Mouse (Mus musculus) heart, postnatal 10 days (tissue): Measurements from ENCODE around the gene Mllt10. TPM values are rescaled to one million over a fixed set of nuclear protein-coding genes. Genes with fewer than 3 reads are reported as not detected.
"Not testable (repeated sequence)": the region's sequence is repeated elsewhere in the genome, so short reads cannot be mapped to it uniquely, and the experiment has no call there.

Experiments
- DNase-seq, 2 experiments: peaks; one replicate each; pipeline ENCODE4 v3.0.0; 2021
- intact Hi-C: fragments of 180-260 bp; cut with DNase I; formaldehyde crosslinking; loops from one replicate; pipeline ENCODE4 v1.15.1; 2025
- total RNA-seq, 2 experiments: library from RNA; stranded (reverse); gene quantifications; 2 replicates each; pipeline ENCODE4 v1.2.3; 2021

Gene Mllt10
- total RNA-seq, 2 experiments from 2014 or later, result 40.6 to 43.1 TPM

DNA sequence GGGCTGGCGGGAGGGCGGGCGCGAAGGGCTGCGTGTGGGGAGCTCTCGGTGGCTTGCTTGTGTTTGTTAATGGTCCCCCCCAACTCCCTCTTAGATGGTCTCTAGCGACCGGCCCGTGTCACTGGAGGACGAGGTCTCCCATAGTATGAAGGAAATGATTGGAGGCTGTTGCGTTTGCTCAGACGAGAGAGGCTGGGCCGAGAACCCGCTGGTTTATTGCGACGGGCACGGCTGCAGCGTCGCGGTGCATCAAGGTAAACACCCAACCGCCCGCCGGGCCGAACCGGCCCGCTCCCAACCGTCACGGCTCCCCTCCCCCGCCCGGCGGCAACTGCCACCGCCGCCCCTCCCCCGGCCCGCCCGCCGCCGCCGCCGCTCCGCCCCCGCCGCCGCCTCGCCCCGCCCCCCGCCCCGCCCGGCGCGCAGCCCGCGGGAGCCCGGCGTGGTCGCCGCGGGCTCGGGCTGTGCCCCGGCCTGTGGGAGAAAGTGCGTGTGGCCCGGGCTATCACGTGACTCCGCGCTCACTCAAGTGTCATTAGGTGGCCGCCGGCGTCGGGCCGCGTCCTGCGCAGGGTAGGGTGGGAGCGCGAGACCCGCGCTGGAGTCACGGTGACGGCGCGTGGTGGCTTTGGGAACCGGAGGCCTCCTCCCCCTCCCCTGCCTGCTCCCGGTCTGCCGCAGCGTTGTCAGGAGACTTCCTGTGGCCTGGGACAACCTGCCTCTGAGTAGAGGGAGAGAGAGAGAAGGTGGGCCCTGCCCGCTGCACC lies 10.1 kb downstream of the Mllt10 start:
- intact Hi-C loops, result loop anchor here (5.0 kb wide), 2 partner anchors 142 to 612 kb away; partner anchors contain the start of gene Bmi1

DNA sequence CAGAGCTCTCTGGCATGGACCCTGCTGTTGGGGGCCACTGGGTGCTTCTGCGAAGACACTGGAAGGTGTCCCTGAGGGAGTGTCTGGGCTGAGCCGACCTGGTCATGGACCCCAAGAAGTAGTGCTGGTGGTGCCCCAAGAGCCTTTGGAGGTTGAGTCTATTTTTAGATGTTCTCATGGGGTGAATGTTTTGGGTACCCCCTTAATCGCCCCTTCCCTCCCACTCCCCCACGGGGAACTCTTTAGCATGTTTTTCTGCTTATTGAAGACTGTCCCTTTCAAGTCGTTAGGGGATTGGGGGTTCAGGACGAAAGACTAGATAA lies 10.6 kb downstream of the Mllt10 start:
- DNase-seq, result no peak
- intact Hi-C loops, result loop anchor here (5.0 kb wide), 1 partner anchor 142 kb away; no protein-coding TSS in a partner anchor

More for the DNA sequence above, 10.1 kb downstream of the Mllt10 start:
- peak; percentile 84 to 86 for DNase-seq

DNA sequence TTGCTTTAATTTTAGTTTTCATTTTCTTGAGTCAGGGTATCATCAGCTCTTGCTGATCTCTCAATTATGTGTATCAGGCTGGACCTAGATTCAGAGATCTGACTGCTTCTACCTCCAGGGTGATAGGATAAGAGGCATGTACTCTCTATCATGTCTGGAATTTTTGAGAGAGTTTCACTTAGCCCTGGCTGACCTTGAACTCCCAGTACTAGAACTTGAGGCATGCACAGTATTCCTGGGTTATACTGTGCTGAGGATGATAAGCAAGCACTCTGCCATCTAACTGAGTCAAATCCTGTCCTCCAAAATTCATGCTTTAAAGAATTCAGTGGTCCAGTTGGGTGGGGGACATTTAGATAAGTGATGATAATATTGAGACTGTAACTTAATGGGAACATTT lies 11.4 kb downstream of the Mllt10 start:
- DNase-seq, result peak in 1 of 2 experiments; percentile 17
- intact Hi-C loops, result loop anchor here (5.0 kb wide), 1 partner anchor 141 kb away; no protein-coding TSS in a partner anchor

DNA sequence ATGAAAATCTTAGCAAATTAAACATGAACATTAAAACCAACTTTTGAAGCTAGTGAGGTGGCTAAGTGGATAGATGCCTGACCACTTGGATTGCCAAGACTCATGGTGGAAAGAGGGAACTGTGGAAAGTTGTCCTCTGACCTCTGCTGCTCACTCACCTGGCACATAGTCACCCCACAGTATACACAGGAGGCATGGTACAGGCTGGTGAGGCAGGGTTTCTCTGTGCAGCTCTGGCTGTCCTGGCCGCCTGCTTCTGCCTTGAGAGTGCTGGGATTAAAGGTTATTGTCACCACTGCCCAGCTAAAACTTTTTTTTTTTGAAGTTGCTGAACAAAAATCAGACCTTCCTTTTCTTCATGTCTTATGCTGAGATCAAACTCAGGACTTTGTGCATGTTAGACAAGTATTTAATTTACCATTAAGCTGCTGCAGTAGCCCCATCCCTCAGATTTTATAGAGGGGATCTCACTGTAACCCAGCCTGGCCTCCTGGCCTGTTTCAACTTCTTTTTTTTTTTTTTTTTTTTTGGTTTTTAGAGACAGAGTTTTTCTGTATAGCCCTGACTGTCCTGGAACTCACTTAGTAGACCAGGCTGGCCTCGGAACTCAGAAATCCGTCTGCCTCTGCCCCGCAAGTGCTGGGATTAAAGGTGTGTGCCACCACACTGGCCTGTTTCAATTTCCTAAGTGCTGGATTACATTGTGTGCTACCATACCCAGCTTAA lies 13.2 kb downstream of the Mllt10 start:
- no peak for DNase-seq
- intact Hi-C loops, result loop anchor here (5.0 kb wide), 1 partner anchor 139 kb away; no protein-coding TSS in a partner anchor

DNA sequence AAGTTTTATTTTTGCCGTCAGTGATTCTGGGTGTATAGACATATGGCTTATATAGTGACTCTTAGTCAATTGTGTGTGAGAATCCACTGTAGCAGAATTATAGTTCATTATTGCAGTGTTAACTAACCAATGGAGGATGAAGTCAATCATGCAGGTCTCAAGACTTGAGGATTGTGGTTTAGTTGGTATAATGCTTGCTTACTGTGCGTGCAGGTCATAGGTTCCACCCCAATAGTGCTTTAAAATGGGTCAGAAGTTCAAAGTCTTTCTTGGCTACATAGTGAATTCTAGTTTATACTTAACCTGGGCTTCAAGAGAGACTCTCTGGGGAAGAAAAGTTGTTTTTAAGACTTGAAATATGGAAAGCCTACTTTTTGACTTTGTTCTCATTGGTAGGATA lies 16.9 kb downstream of the Mllt10 start:
- intact Hi-C loops, result no loop called here
- no peak for DNase-seq

DNA sequence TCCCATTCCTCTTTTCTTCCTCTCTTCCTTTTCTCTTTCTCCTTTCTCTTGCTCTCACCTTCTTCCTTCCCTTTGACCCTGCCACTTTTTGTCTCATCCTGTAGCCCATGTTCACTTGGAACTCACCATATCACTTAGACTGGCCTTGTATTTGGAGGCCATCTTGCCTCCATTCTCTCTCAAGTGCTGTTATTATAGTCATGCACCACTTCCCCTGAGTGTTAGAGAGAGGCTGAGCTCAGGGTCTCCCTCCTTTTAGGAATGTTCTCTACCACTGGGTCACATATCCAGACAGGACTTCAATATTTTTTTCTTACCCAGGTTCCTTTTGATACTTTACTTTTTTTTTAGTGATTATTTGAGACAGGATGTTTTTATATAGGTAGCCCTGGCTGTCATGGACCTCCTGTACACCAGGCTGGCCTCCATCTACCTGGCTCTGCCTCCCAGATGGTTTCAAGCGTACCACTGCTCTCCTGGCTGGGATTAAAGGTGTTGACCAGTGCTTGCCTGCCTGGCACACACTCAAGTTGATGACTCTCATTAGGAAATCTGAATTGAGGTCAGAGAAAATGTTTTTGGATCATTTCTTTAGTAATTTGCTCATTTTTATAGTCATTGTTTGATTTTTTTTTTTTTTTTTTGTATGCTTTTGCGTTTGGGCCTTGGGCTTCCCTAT lies 25.3 kb downstream of the Mllt10 start:
- no peak for DNase-seq
- intact Hi-C loops, result no loop called here

DNA sequence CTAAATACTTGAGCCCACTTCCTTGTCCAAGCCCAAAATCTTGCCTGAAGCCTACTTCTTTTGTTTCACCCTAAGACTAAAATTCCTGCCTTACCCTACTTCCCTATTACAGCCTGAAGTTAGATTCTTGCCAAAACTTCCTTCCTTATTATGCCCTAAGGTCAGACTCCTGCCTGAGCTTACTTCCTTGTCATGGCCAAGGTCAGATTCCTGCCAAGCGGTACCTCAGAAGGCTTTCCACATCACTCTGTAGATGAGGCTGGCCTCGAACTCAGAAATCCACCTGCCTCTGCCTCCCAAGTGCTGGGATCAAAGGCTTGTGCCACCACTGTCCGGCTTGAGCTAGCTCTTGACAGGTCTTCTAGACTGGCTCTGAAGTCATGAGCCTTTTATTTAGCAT lies 32.7 kb downstream of the Mllt10 start:
- intact Hi-C loops, DNase-seq: not testable (repeated sequence)

DNA sequence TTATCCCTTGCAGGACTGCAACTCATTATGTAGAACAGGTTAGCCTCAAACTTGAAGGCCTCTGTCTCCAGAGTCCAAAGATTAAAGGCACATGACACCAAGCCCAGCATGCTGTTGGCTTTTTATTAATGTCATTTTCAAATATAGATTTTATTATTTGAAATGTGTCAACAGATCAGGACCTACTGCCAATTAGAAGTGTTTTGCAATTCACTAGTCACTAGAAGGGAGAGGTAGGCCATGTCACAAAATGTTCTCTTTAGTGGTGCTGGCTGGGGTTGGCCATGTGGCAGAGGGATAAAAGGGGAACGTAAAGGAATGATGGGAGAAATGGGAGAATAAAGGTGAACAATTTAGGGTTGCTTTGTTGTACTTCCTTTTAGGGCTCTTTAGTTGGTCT lies 38.8 kb downstream of the Mllt10 start:
- intact Hi-C loops, result no loop called here
- no peak for DNase-seq

DNA sequence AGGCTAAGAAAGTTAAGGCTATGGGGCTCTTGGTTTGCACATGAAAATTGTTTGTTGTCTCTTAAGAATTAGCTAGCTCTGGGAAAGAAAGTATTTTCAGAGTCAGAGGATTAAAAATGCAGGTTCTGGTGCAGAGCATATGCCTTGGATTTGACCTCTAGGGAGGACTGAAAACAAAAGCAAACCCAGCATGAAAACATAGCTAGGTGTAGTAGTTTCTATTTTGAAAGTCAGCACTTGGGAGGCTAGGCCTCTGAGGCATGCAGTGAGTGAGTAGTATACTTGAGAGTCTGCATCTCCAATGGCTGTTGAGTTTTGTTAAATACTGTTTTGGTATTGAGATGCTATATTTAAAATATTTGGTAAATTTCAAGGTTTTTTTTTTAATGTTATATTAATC lies 39.3 kb downstream of the Mllt10 start:
- intact Hi-C loops, result no loop called here
- DNase-seq, result no peak

DNA sequence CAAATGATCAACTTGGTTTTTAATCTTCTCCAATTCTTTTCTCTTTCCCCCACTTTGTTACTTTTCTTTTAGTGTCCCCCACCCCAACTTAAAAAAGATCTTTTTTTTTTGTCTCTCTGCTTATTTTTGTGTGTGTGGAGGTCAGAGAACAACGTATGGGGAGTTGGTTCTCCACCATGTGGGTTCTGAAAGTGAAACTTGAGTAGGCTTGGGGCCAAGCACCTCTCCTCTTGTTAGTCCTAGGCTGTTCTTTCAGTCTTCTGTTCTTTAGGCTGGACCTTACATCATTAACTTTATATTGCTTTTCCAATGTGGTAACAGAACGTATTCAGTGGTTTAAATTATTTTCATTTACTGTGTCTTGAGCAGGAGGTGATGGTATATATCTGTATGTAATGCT lies 40.8 kb downstream of the Mllt10 start:
- DNase-seq, result no peak
- intact Hi-C loops, result no loop called here

DNA sequence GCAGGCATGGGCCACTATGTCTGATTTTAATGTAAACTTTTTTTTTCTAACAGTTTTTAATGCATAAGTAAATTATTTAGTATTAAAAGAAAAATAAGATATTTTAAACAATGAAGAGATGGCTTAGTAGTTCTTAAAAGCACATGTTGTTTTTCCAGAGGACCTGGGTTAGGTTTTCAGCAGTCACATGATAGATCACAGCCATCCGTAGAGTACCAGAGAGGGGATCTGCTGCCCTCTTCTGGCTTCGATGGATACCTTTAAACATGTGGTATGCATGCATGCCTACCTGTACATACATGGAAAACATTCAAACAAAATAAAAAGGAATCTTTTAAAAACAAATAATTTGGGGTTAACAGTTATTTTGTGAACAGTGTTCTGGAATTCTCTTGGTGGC lies 45.9 kb downstream of the Mllt10 start:
- DNase-seq, result no peak
- intact Hi-C loops, result no loop called here

DNA sequence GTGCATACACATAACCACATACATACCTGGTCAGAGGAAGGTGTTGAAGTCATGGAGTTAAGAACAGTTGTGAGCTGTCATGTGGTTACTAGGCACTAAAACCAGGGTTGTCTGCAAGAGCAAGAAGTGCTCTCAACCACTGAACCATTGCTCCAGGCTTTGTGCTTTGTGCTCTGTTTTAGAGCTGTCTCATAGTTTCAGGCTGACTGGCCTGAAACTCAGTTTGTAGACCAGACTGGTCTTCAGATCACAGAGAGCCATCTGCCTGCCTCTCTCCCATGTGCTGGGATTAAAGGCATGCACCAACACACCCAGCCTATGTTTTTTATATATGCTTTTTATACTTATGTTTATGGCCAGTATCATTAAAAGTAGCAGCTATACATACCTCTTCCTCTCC lies 52.5 kb downstream of the Mllt10 start:
- no peak for DNase-seq
- intact Hi-C loops, result no loop called here

DNA sequence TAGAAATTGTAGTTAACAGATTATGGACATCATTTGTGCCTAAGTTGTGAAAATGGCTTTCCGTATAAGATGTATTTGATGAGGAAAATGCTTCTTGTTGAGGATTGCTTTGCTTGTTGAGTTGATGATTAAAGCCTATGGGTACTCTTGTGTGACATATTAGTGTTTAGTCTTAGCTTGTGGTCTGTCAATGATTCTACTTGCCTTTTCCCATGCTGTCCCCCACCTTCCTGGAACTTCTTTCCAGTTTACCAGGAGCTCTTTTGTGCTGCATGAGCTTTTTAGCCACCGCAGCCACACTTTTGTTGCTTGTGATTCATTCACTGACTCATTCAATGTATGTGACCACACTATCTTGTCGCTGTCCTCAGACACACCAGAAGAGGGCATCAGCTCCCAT lies 53.2 kb downstream of the Mllt10 start:
- intact Hi-C loops, result no loop called here
- no peak for DNase-seq

DNA sequence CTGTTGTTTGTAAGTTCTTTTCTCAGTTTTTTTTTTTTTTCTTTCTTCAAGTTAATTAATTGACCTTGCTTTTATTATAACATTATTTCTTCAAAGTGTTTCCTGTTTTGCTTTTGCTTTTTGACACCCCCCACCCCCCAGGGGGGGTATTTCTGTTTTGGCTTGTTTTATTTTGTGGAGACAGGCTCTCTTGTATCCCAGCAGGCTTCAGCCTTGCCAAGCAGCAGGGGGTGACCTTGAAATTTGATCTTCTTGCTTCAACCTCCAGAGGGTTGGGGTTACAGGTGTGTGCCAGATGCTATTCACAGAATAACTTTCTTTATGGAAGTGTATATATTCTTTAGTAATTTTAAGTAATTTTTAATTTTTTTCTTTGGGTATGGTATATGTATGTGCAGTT lies 56.4 kb downstream of the Mllt10 start:
- DNase-seq, result peak in 1 of 2 experiments; percentile 13

DNA sequence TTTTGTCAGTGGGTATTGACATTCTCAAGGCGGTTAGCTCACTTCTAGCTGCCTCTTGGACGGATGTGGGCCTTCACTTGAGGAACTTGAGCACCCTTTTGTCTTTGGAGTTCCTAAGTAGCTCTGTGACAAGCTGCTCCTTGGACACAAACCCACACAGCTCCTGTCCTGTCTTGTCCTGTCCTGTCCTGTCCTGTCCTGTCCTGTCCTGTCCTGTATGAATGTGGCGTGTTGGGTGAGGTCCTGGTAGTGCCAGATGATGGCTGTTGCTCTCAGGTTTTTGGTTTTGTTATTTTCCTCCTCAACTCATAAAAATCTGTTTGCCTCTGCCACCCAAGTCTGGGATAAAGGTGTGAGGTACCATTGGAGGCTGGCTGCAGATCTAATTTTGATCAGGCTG lies 61.4 kb downstream of the Mllt10 start:
- intact Hi-C loops, result no loop called here
- DNase-seq, result no peak

More for the DNA sequence above, 56.4 kb downstream of the Mllt10 start:
- intact Hi-C loops, result no loop called here

DNA sequence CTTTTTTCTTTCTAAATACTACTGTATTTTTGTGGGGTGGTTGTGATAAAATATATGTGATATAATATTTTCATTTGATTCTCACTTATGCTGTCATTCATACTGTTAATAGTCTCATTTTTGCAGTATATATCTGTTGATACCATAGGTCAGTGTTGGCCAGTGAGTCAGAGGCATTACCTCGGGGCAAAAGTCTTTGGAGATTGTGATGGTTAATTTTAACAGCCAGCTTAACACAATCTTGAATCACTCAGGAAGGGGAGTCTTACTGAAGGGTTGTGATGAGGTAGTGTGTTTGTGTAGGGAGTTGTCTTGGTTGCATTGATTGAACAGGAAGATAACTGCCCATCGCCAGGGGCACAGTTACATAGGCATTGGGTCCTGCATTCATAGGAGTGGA lies 83.1 kb downstream of the Mllt10 start:
- DNase-seq, result no peak
- intact Hi-C loops, result no loop called here

DNA sequence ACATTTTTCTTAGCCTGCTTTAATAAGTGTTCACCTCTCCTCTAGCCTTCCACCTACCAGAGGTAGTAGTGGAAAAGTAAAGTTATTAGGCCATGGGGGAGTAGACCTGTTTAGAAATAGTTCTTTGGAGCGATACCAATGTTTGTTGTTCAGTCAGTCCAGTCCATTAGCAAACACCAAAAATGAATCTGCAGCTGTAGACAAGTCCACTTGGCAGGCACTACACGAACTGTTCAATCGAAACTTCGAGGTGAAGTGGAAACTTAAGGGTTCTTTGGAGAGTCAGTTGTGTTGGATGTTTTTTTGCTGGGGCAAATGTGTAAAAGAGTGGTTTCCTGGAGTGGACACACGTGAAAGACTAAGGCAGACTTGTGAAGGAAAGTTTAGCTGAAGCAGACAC lies 84.6 kb downstream of the Mllt10 start:
- intact Hi-C loops, result no loop called here
- DNase-seq, result no peak

DNA sequence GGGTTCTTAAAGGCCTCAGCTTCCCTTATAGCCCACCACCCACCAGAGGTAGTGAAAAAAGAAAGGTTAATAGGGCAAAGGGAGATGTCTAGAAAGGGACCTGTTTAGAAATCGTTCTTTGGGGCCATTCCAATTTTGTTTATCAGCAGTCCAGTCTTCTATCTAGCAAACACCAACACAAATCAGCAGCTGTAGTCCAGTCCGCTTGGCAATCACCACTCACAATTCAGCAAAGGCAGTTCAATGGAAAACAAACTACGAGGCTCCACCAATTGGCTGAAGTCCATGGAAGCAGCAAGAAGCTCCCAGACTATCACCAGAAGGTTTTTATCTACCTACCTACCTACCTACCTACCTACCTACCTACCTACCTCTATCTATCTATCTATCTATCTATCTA lies 101.1 kb downstream of the Mllt10 start:
- no peak for DNase-seq
- intact Hi-C loops, result no loop called here

DNA sequence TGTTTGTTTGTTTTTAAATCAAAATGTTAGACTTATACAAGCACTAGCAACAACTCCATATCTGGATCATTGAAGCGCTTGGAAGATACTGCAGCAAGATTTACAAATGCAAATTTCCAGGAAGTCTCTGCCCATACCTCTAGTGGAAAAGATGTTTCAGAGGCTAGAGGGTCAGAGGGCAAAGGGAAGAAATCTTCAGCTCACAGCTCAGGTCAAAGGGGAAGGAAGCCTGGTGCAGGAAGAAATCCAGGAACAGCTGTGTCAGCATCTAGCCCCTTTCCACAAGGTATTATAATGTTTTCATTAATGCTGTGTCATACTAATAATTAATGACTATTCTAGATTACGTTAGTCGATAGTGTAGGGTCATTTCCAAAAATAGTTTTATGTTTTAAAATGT lies 104.4 kb downstream of the Mllt10 start:
- no peak for DNase-seq
- intact Hi-C loops, result no loop called here

DNA sequence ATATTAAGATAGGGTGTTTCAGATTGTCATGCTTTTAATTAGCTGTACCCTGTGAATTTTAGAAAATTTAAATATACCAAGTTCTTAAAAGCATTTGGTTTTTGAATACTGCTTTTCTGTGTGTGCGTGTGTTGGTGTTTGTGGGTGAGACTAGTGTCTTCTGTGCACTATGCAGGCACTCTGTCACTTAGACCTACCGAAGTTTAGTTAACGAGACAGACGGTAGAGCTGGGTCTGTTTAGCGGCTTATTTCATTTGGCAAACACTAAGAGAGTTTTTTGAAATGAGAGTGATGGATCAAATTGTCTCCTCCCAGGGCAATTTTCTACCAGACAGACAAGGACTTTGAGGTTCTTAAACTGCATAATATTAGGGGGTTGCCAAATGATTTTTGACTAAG lies 106.0 kb downstream of the Mllt10 start:
- DNase-seq, result no peak
- intact Hi-C loops, result no loop called here

DNA sequence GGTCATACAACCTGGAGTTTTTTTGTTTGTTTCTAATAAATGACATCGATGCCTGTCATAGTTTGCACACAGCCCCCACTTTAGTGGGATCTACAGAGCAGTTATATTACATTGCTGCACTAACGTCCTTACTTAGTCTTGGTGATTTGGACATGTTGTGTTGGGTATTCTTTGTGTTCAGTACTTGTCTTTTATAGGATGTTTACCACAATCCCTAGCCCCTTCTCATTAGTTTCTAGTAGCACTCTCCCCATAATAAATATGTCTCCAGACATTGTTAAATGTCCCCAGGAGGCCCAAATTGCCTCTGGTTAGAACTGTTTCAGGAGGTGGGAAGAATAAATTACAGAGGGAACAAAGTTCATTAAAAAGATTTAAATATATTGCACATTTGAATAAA lies 110.5 kb downstream of the Mllt10 start:
- intact Hi-C loops, result no loop called here
- no peak for DNase-seq
